Mouse (Mus musculus) hematopoietic stem cell, adult 5-6 weeks (primary cell): ENCODE measurements around the gene Muc20. TPM values are rescaled to one million over a fixed set of nuclear protein-coding genes. Genes with fewer than 3 reads are reported as not detected.

Source experiments
- ATAC-seq, 2 experiments: fragments of 125-278 bp in 1 of 2; replicated peaks in 1 of 2; 2 replicates each; pipeline ENCODE4 v1.8.0; 2016 to 2017; ENCODE audit warnings: inconsistent platforms in 2 of 2, mild to moderate bottlenecking in 2 of 2, moderate number of reproducible peaks in 2 of 2, low read depth in 1 of 2, moderate TSS enrichment in 1 of 2; ENCODE audit not compliant: low FRiP score in 2 of 2, poor library complexity in 2 of 2, severe bottlenecking in 2 of 2, insufficient read depth in 1 of 2, low TSS enrichment in 1 of 2
- total RNA-seq: library from RNA; stranded (forward); fragments of 172-1452, 232-1000 nt; gene quantifications from 2 replicates; pipeline ENCODE4 v1.2.3, GENCODE M21; 2017

Muc20 gene
- total RNA-seq, 1 experiment from 2014 or later, result not detected

GRCm38 (mm10) chr16:32740003-32740663, 57.1 kb downstream of the Muc20 start:
- no peak for ATAC-seq

- ATAC-seq, result no peak
These were observed 61.2 kb downstream of the Muc20 start for GRCm38 (mm10) chr16:32736022-32736421.

DNA sequence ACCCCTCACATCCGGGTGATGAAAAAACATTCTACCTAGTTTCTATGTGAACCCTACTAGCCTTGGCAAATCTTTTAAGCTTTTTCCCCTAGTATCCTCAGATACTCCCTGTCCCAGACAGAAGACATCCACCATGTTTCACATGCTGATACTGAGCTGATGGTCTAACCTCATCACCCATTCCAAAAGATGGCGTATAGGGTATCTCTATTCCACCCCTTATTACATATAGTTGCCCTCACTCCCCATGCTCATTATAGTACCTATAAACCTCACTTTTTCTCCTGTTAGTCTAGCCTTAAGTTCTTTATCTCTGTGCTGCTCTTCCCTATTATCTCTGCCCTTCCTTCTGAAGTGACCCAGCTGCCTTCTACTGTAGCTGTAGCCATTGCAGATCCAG, 61.6 kb downstream of the Muc20 start, which contains the start of gene Muc4:
TSS of gene Muc4 (plus strand) at position 301 of the 400 bp plus-strand sequence.
- no peak for ATAC-seq

GRCm38 (mm10) chr16:32733213-32733612, 64.0 kb downstream of the Muc20 start:
- ATAC-seq, result no peak

DNA sequence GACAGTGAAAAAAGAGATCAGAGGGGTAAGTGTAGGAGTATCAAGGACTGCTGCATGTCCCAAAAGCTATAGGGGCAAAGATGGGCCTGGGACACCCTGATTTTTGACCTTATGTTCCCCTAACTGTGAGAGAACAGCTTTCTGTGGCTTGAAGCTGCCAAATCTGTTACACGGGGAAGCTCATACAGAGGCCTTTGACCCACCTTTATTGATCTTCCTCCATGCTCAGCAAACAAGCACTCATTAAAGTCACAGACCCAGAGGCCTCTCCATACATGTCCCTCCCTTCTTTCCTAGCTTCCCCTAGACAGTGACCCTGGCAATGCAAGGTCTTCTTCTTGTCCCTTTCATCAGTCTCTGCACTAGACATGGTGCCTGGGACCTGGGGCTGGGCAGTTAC, 68.5 kb downstream of the Muc20 start:
- ATAC-seq, result no peak

DNA sequence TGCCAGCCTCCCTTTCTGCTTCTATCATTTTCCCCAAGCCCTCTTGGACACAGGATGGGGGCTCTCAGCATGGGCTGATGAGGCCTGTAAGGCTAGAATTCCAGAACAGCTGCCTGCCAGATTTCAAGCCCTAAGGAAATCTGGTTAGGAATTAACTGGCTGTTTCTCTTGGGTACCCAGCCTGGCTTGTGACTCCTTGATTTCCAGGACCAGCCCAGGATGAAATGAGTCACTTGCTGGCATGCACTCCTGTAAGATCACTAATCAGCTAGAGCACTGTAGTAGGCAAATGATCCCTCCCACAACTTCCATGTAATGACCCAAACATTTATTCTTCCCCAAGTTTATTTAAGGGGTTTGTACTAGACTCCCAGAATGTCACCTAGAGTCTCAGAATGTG, 69.0 kb downstream of the Muc20 start:
- no peak for ATAC-seq

Other genes with a start within 250 kb of the Muc20 start
- gene Tfrc, start 188.5 kb downstream of the Muc20 start, total RNA-seq, result 87.0 and 93.9 TPM in 2 replicates
- gene Tnk2, start 153.6 kb downstream of the Muc20 start, total RNA-seq, result 3.5 and 5.7 TPM in 2 replicates
- gene Muc4, start 61.5 kb downstream of the Muc20 start, total RNA-seq, result not detected in 2 replicates
- not detected in 2 replicates for gene Smbd1, start 13.0 kb upstream of the Muc20 start, total RNA-seq
- 73.0 and 86.8 TPM in 2 replicates for gene Fyttd1, start 80.1 kb upstream of the Muc20 start, total RNA-seq
- 12.9 and 16.2 TPM in 2 replicates for gene Rubcn, start 80.3 kb upstream of the Muc20 start, total RNA-seq
- 24.5 TPM in 2 replicates for gene Lrch3, start 116.7 kb upstream of the Muc20 start, total RNA-seq